Mouse (Mus musculus): ENCODE measurements around the gene Btbd35f19. TPM values are rescaled to one million over a fixed set of nuclear protein-coding genes. Genes with fewer than 3 reads are reported as not detected.

Gene Btbd35f19
- polyA plus RNA-seq (2014; fragmentation: Illumina TruSeq; extraction: RNeasy Lipid Tissue Mini Kit (QIAGEN cat#74804); ENCODE audit: low read depth, low replicate concordance), result not detected

DNA sequence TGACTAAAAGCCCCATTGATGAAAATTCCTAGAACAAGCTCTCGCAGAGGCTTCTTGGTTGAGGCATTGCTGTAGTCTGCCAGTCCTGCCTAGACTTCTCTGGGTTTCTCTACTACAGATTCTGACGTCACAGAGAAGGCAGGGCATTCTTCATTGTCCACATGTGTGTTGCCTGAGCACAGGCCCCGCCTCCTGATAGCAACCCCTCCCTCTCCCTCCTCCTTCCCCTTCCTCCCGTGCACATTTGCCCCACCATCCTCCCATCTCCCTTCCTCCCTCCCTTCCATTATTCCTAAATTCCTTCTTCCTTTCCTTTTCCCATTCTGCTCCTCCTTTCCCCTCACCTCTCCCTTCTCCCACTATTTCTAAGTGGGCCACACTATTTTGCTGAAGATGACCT, at the start of gene Btbd35f19:
Btbd35f19 (minus strand) TSS at position 101 of the 400 bp plus-strand sequence.

DNA sequence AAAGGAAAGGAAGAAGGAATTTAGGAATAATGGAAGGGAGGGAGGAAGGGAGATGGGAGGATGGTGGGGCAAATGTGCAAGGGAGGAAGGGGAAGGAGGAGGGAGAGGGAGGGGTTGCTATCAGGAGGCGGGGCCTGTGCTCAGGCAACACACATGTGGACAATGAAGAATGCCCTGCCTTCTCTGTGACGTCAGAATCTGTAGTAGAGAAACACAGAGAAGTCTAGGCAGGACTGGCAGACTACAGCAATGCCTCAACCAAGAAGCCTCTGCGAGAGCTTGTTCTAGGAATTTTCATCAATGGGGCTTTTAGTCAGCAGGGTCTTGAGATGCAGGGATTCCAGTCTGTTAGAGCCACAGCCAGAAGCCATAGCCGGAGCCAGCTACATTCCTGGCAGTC, 47.6 kb downstream of the Btbd35f19 start, which contains the start of gene Btbd35f26:
Btbd35f26 (plus strand) TSS at position 301 of the 400 bp plus-strand sequence.

Other genes starting within 250 kb of the Btbd35f19 start
- gene Spin2f, start 130.0 kb downstream of the Btbd35f19 start, polyA plus RNA-seq (2014; fragmentation: Illumina TruSeq; extraction: RNeasy Lipid Tissue Mini Kit (QIAGEN cat#74804); ENCODE audit: low read depth, low replicate concordance), result not detected
- not detected for gene Btbd35f26, start 47.5 kb downstream of the Btbd35f19 start, polyA plus RNA-seq (2014; fragmentation: Illumina TruSeq; extraction: RNeasy Lipid Tissue Mini Kit (QIAGEN cat#74804); ENCODE audit: low read depth, low replicate concordance)
- gene Gm21883, start 190.4 kb upstream of the Btbd35f19 start, polyA plus RNA-seq (2014; fragmentation: Illumina TruSeq; extraction: RNeasy Lipid Tissue Mini Kit (QIAGEN cat#74804); ENCODE audit: low read depth, low replicate concordance), result not detected
- gene Spin2e, start 235.0 kb upstream of the Btbd35f19 start, polyA plus RNA-seq (2014; fragmentation: Illumina TruSeq; extraction: RNeasy Lipid Tissue Mini Kit (QIAGEN cat#74804); ENCODE audit: low read depth, low replicate concordance), result not detected

Data from adipose tissue, adult 10 weeks (tissue).